Mouse (Mus musculus) ES-CJ7 (cell line): ENCODE data around the gene Lbx1.

Experiments used
- DNase-seq: peaks from one replicate; pipeline ENCODE4 v3.0.0; 2011; ENCODE audit warnings: low read depth, low spot score

The Lbx1 gene

DNA sequence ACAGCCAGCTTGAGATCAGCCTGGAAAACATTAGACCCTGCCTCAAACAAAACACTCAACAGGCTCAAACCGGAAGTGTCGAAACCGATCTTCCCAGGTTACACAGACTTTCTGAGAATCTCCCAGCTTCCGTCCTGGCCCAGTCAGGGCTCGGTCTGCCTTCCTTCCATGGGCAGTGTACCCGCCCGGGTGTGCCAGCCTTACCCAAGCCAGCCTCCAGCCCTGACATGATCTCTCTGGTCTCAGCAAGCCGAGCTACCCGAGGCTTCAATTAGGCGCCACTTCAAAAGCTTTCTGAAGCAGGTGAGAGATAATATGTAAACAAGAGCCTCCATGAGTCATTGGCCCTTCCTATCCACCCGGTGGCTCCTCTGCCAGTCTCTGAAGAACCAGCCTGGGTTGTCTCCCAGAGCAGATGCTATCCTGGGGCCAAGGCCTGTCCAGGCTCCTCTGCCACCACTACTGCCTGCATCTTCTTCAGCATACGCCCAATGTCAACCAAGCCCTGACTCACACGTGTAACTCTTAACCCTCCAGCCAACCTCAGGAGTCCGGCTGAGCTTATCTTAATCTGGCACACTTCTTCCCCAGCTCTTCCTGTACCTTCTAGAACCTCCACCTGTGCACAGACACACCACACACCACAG, 25.7 kb downstream of the Lbx1 start:
- no peak for DNase-seq

DNA sequence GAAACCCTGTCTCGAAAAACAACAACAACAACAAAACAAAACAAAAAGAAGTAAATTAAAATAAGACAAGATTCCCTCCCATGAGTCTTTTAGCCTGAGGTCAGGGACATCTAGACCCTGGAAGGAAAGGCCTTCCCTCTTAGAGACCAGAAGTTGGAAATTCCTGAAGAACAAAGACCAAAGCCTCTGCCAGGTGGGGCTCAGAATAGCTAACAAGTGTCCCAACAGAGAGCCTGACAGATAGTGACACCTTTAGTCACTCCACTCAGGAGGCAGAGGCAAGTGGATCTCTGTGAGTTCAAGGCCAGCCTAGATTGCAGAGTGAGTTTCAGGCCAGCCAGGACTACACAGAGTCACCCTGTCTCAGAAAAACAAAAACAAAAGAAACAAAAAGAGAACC, 26.4 kb downstream of the Lbx1 start:
- DNase-seq, result peak; percentile 72

DNA sequence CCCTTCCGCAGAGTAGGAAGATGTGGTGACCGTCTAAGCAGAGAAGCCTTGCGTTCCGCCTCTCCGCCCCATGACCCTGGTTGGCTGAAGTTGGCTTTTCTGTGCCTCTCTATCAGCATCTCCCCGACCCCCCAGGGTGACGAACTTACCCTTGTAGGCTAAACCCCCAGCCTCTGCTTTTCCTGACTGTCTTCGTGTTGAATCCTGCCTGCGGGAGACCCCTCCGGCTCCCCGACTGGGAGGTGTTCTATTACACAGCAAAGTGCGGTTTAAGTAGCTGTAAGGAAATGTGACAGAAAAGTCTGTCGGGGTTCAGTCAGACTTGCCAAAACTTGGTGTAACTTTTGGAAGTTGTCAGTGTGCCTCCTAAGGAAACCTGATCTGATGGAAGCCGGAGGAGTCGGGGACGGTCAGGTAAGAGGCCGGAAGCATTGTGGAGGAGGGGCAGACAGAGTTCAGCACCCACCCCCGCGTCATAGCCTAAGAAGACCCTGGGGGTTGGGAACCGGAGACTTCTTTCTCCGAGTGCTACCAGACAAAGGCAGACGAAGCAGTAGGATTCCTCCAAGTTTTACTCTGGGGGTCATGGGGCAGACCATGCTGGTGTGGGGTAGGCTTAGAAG, 27.1 kb downstream of the Lbx1 start:
- peak; percentile 62 for DNase-seq

DNA sequence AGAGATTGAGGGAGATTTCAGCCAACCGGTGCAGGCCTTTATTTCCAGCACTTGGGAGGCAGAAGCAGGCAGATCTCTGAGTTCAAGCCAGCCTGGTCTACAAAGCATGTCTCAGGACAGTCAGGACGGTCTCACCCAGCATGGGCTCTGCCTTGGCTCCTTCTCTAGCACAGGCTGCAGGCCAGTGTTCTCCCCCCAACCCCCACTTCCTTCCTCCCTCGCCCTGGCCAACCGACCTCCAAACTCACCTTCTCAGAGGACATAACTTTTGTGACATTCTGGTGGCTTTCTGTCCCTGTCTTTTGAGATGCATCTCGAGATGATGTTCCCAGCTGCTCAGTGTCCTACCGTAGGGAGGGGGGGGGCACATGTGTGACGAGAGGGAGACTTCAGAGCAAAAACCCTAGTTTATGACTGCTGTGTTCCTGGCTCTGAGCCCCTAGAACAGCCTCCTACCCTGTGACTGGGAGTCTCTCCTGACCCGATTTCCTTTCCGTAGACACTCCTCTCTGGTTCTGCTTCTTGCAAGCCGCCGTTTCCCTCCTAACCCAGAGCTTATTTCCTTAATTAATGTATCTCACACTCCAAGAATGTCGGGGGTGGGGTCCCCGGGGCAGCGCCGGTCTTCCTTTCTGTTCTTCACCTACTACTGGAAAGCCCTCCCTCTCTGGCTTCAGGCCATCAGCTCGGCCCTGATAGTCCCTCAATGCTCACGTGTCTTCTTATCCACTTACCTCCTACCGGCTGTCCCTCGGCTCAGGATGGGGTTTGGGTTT, 27.8 kb downstream of the Lbx1 start:
- peak; percentile 80 for DNase-seq

DNA sequence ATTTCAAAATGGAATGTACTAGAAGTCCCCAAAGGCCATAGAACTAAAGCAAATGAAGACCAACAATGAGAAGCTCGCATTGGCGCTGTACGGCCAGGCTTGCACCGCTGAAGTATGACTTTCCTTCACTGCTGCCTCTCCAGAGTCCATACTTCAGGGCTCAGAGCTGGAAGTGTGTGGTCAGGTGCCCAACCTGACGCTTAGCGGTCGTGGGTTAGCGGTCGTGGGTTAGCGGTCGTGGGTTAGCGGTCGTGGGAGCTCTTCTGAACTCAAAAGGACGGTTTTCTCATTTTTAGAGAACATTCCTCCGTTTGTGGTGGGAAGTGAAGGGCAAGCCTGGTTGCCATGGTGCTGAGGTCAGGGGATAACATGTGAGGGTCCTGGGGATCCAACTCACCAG, 28.5 kb downstream of the Lbx1 start:
- DNase-seq, result no peak

DNA sequence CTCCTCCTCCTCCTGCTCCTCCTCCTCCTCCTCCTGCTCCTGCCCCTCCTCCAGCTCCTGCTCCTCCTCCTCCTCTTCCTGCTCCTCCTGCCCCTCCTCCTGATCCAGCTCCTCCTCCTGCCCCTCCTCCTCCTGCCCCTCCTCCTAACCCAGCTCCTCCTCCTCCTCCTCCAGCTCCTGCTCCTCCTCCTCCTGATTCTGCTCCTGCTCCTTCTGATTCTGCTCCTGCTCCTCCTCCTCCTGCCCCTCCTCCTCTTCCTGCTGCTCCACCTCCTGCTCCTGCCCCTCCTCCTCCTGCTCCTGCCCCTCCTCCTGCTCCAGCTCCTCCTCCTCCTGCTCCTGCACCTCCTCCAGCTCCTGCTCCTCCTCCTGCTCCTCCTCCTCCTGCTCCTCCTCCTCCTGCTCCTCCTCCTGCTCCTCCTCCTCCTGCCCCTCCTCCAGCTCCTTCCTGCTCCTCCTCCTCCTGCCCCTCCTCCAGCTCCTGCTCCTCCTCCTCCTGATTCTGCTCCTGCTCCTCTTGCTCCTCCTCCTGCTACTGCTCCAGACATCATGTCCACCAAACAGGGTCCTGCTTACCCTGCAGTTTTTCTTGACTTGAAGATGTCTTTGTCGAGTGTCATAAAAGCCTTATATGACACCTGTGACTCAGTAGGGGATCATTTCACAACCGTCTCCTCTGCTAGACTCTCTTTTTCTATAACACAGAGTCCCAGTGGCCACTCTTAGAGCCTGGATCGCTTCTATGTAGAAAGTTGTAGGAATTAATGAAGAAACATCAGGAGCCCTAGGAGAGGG, 30.1 kb downstream of the Lbx1 start:
- no peak for DNase-seq

DNA sequence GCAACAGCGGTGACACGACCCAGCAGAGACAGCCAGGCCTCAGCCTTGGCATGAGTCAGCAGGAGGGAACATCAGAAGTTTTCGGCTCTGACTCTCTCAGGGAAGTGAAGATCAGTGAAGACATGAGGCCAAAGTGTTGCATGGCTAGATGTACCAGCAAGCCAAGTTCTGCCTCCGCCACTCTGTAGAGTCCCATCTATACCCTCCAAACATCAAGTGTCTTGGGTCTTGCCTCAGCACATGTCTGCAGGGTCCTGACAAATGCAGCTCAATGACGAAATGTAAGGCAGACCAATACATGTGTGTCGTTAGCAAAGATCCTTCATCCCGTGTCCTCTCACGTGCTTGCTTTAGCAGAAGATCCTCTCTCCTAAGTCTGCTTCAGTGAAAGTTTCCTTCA, 38.6 kb downstream of the Lbx1 start:
- DNase-seq, result no peak

DNA sequence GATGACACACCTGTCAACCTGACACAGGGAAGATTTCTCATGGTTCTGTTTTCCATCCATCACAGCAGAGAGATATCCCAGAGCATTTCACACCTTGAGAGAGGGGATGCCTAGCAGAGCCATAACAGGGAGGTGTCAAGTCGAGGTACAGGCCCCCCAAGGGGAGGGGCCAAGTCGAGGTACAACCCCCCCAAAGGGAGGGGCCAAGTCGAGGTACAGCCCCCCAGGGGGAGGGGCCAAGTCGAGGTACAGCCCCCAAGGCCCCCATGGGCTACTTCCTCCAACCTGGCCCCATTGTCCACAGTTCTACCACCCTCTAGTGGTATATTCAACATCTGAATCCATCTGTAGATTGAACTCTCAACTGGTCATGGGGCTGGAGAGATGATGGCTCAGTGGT, 41.0 kb downstream of the Lbx1 start:
- peak; percentile 61 for DNase-seq
